Comparison of ENCODE assay signal across 19 mouse cellular contexts in genomic region chr9:108740062-108740461, GRCm38 (mm10). TPM values are rescaled to one million over a fixed set of nuclear protein-coding genes. Genes with fewer than 3 reads are reported as not detected.
A peak's percentile ranks its signal among the peaks of the same experiment; 100 is the strongest.
DNase-seq lines count a peak whose midpoint lies in the region; ATAC-seq and TF ChIP-seq lines count a peak whose summit lies in the region.
"Had no signal": no experiment of that assay in that cellular context is flagged by ENCODE, and none has a peak within 500 bp of the region (broad histone marks: within the 10 kb centered on the region; RNA-seq: fewer than 3 reads in every experiment).

No protein-coding gene starts in this region.

- H3K4me2 ChIP-seq in liver, postnatal 0 days (ENCODE audit: low read depth, low read length): no peak overlapping the region
- H3K4me2 ChIP-seq: forebrain, embryonic 12.5 days; heart, embryonic 15.5 days; hindbrain, embryonic 14.5 days; limb, embryonic 13.5 days; midbrain, embryonic 11.5 days; neural tube, embryonic 13.5 days had no signal

- peak; percentile 41 for TF ChIP-seq CTCF in gastrocnemius, adult 2 months (IDR thresholded peaks at IDR 0.05)
- TF ChIP-seq CTCF in liver, postnatal 0 days (IDR thresholded peaks at IDR 0.05; ENCODE audit: low read depth): peak; percentile 55
- peak in 1 of 3 experiments; percentile 46; a peak in 3 of 6 replicates for TF ChIP-seq CTCF in MEL (IDR thresholded peaks at IDR 0.05 in 2 of 3, conservative IDR thresholded peaks at IDR 0.05 in 1 of 3; ENCODE audit: control insufficient read depth in 1 of 3, insufficient read depth in 1 of 3, low read depth in 2 of 3, low read length in 3 of 3, poor library complexity in 1 of 3, severe bottlenecking in 1 of 3)

- no peaks in the 10 kb centered on the region for H3K79me2 ChIP-seq in MEL (ENCODE audit: control insufficient read depth, insufficient read depth, low read length, poor library complexity)

- no peak overlapping the region for H3K4me3 ChIP-seq in gastrocnemius, adult 2 months
- H3K4me3 ChIP-seq in liver, postnatal 0 days (ENCODE audit: low read depth, low read length): no peak overlapping the region
- H3K4me3 ChIP-seq in MEL (ENCODE audit: control insufficient read depth in 1 of 2, insufficient read depth in 1 of 2, low read depth in 2 of 2, low read length in 2 of 2): no peak overlapping the region
- H3K4me3 ChIP-seq: forebrain, embryonic 12.5 days; heart, embryonic 15.5 days; limb, embryonic 13.5 days; neural tube, embryonic 13.5 days had no signal

- intact Hi-C loops in gastrocnemius, adult 2 months (cut with DNase I): no loop called here

- H3K27me3 ChIP-seq in liver, postnatal 0 days (ENCODE audit: insufficient read depth, low read length): no peaks in the 10 kb centered on the region
- H3K27me3 ChIP-seq in MEL (ENCODE audit: control insufficient read depth in 1 of 2, insufficient read depth in 2 of 2, low read length in 2 of 2): no peaks in the 10 kb centered on the region
- H3K27me3 ChIP-seq: forebrain, embryonic 12.5 days; heart, embryonic 15.5 days; limb, embryonic 13.5 days; neural tube, embryonic 13.5 days had no signal

- no peak overlapping the region for H3K9ac ChIP-seq in liver, postnatal 0 days (replicated peaks)
- no peak overlapping the region for H3K9ac ChIP-seq in MEL (ENCODE audit: control insufficient read depth, low read depth, low read length, poor library complexity, severe bottlenecking)
- H3K9ac ChIP-seq: forebrain, embryonic 12.5 days; heart, embryonic 15.5 days; hindbrain, embryonic 14.5 days; limb, embryonic 13.5 days; neural tube, embryonic 13.5 days had no signal

- H3K36me3 ChIP-seq in liver, postnatal 0 days (replicated peaks; ENCODE audit: insufficient read depth, low read length): peaks cover 40% of the 10 kb centered on the region
- peaks cover 0 to 25% of the 10 kb centered on the region in 2 experiments; a peak in 2 of 4 replicates for H3K36me3 ChIP-seq in MEL (ENCODE audit: control insufficient read depth in 1 of 2, insufficient read depth in 2 of 2, low read length in 2 of 2)

- 83% methylated on average over 1 of the region's 1 CpGs for WGBS in liver, postnatal 0 days (ENCODE audit: insufficient replicate concordance)

- no peaks in the 10 kb centered on the region for H3K9me3 ChIP-seq in liver, postnatal 0 days (ENCODE audit: low read length)
- no peaks in the 10 kb centered on the region for H3K9me3 ChIP-seq in MEL (replicated peaks; ENCODE audit: insufficient read depth, low read length)
- H3K9me3 ChIP-seq: forebrain, embryonic 12.5 days; heart, embryonic 15.5 days; limb, embryonic 13.5 days; neural tube, embryonic 13.5 days had no signal

- no peak for DNase-seq in gastrocnemius, adult 2 months
- DNase-seq in gastrocnemius, postnatal 10 days: no peak
- no peak for DNase-seq in liver, postnatal 0 days
- DNase-seq in liver (no peak), MEL (ENCODE audit: low read depth, low spot score) (peak; percentile 32)
- DNase-seq in retina, embryonic 14.5 days (ENCODE audit: low spot score): peak; percentile 45
- no peak for DNase-seq in B cell, adult 2 months
- DNase-seq in c-Kit-positive CD71-positive TER-119-positive erythroid progenitor cells, embryonic 14.5 days (ENCODE audit: low spot score): no peak
- DNase-seq: cerebellum, adult 8-10 months; gastrocnemius, postnatal 25 days; kidney, postnatal 14 days; right cerebral cortex, adult 18-20 months; thymus, postnatal 14 days had no signal

- H3K27ac ChIP-seq in gastrocnemius, adult 2 months: no peak overlapping the region
- H3K27ac ChIP-seq in liver, postnatal 0 days (ENCODE audit: low read depth): no peak overlapping the region
- H3K27ac ChIP-seq in MEL (ENCODE audit: control insufficient read depth, low read depth, low read length): no peak overlapping the region
- H3K27ac ChIP-seq: forebrain, embryonic 12.5 days; heart, embryonic 15.5 days; hindbrain, embryonic 14.5 days; limb, embryonic 13.5 days; neural tube, embryonic 13.5 days had no signal

- no peak for TF ChIP-seq EP300 in liver, postnatal 0 days (IDR thresholded peaks at IDR 0.05; ENCODE audit: low read depth)
- TF ChIP-seq EP300 in MEL (IDR thresholded peaks at IDR 0.05; ENCODE audit: low read depth in 1 of 2, low read length in 2 of 2): no peak

- no peak for ATAC-seq in liver, postnatal 0 days

- TF ChIP-seq POLR2A in MEL (IDR thresholded peaks at IDR 0.05; ENCODE audit: control insufficient read depth in 1 of 2, insufficient read depth in 1 of 2, low read depth in 1 of 2, low read length in 2 of 2, poor library complexity in 1 of 2): no peak

- no peaks in the 10 kb centered on the region for H3K4me1 ChIP-seq in liver, postnatal 0 days (ENCODE audit: insufficient read depth)
- H3K4me1 ChIP-seq in MEL (ENCODE audit: control insufficient read depth in 1 of 2, insufficient read depth in 2 of 2, low read length in 2 of 2): no peaks in the 10 kb centered on the region
- H3K4me1 ChIP-seq: forebrain, embryonic 12.5 days; heart, embryonic 15.5 days; limb, embryonic 13.5 days; neural tube, embryonic 13.5 days had no signal

- peak; percentile 30 for TF ChIP-seq RAD21 in MEL (IDR thresholded peaks at IDR 0.05; ENCODE audit: low read depth, low read length)

TF ChIP-seq in MEL, 35 proteins besides CTCF, POLR2A, EP300 and RAD21:
- TF ChIP-seq SMC3 (IDR thresholded peaks at IDR 0.05; ENCODE audit: low read depth, low read length): peak; percentile 20; the same call in 1 of the 2 replicates
- TF ChIP-seq JUND (IDR thresholded peaks at IDR 0.05; ENCODE audit: low read depth, low read length): no peak

RNA-seq across cellular contexts. Expression of gene Ip6k2, which starts 43.5 kb away (rescaled TPM):
- total RNA-seq in gastrocnemius, adult 2 months (2021): 10 to 100 TPM; 16.0 to 16.7 TPM
- total RNA-seq in gastrocnemius, postnatal 10 days (2021): 10 to 100 TPM; 30.6 to 39.6 TPM
- 12.4 and 18.6 TPM in 2 replicates for polyA plus RNA-seq in liver, postnatal 0 days (2015; fragmentation: Nextera tagmentation; extraction: Ambion mirVana)
- 21.3 and 25.1 TPM in 2 replicates for total RNA-seq in MEL (2012; rRNA removed)
- 10 to 100 TPM in 1 of 2 experiments, not detected in 1; 33.7 TPM for polyA plus RNA-seq in MEL (2012; ENCODE audit: insufficient read depth in 1 of 2, insufficient read length in 2 of 2, low read depth in 1 of 2, low replicate concordance in 2 of 2, missing spikeins in 1 of 2)

RNA-seq across cellular contexts. Expression of gene Prkar2a, which starts 50.9 kb away (rescaled TPM):
- 100 to 1,000 TPM; 164 to 181 TPM for total RNA-seq in gastrocnemius, adult 2 months (2021)
- 100 to 1,000 TPM; 113 TPM for total RNA-seq in gastrocnemius, postnatal 10 days (2021)
- 8.2 and 9.7 TPM in 2 replicates for polyA plus RNA-seq in liver, postnatal 0 days (2015; fragmentation: Nextera tagmentation; extraction: Ambion mirVana)
- 18.9 and 22.4 TPM in 2 replicates for total RNA-seq in MEL (2012; rRNA removed)
- 100 to 1,000 TPM in 1 of 2 experiments, 10 to 100 TPM in 1; 87.9 to 230 TPM for polyA plus RNA-seq in MEL (2012; ENCODE audit: insufficient read depth in 1 of 2, insufficient read length in 2 of 2, low read depth in 1 of 2, low replicate concordance in 2 of 2, missing spikeins in 1 of 2)

Comparison
In these comparisons a context has a peak if more than half of its experiments do, and no peak if none do; other contexts are left out.
1. DNase-seq: peak in MEL (single experiment) and retina, embryonic 14.5 days (single experiment); none in gastrocnemius, adult 2 months (single experiment), gastrocnemius, postnatal 10 days (single experiment), liver, postnatal 0 days (single experiment), liver (single experiment), B cell, adult 2 months (0 of 2) and c-Kit-positive CD71-positive TER-119-positive erythroid progenitor cells, embryonic 14.5 days (single experiment).